In genomic region chr8:75090781-75091365, GRCm38 (mm10) we compare ENCODE assay signal across 27 mouse cellular contexts. TPM values are rescaled to one million over a fixed set of nuclear protein-coding genes. Genes with fewer than 3 reads are reported as not detected.
DNase-seq lines count a peak whose midpoint lies in the region; ATAC-seq and TF ChIP-seq lines count a peak whose summit lies in the region.
"Had no signal": no experiment of that assay in that cellular context is flagged by ENCODE, and none has a peak within 500 bp of the region (broad histone marks: within the 10 kb centered on the region; RNA-seq: fewer than 3 reads in every experiment).

No protein-coding gene starts in this region.

- peaks cover 27% of the 10 kb centered on the region for H3K4me1 ChIP-seq in heart, embryonic 13.5 days
- H3K4me1 ChIP-seq in midbrain, embryonic 11.5 days (ENCODE audit: control insufficient read depth, insufficient read depth, low read length), result 0 out of 2 replicates have a peak, but pooled peaks cover 2% of the 10 kb centered on the region
- no peaks in the 10 kb centered on the region; the same call in 1 of the 2 replicates for H3K4me1 ChIP-seq in midbrain, postnatal 0 days (ENCODE audit: insufficient read depth, low read length)
- peaks cover 15% of the 10 kb centered on the region for H3K4me1 ChIP-seq in stomach, embryonic 16.5 days (ENCODE audit: control insufficient read depth, insufficient read depth, low read length)
- 0 out of 2 replicates have a peak, but pooled peaks cover 4% of the 10 kb centered on the region for H3K4me1 ChIP-seq in stomach, postnatal 0 days (replicated peaks; ENCODE audit: control insufficient read depth, insufficient read depth)

- H3K36me3 ChIP-seq in heart, embryonic 13.5 days, result 0 out of 2 replicates have a peak, but pooled peaks cover 4% of the 10 kb centered on the region
- H3K36me3 ChIP-seq in midbrain, embryonic 11.5 days (ENCODE audit: control insufficient read depth, insufficient read depth, low read length), result no peaks in the 10 kb centered on the region
- H3K36me3 ChIP-seq in midbrain, postnatal 0 days (ENCODE audit: insufficient read depth, low read length), result no peaks in the 10 kb centered on the region
- no peaks in the 10 kb centered on the region for H3K36me3 ChIP-seq in stomach, embryonic 16.5 days (ENCODE audit: control insufficient read depth, insufficient read depth, low read length)
- no peaks in the 10 kb centered on the region for H3K36me3 ChIP-seq in stomach, postnatal 0 days (ENCODE audit: control insufficient read depth, insufficient read depth, low read length)
- H3K36me3 ChIP-seq: embryonic facial prominence, embryonic 12.5 days; forebrain, embryonic 15.5 days had no signal

- peaks cover 7% of the 10 kb centered on the region; the same call in 1 of the 2 replicates for H3K27me3 ChIP-seq in heart, embryonic 13.5 days (replicated peaks)
- H3K27me3 ChIP-seq in midbrain, embryonic 11.5 days (ENCODE audit: control insufficient read depth, insufficient read depth, low read length), result no peaks in the 10 kb centered on the region
- no peaks in the 10 kb centered on the region for H3K27me3 ChIP-seq in midbrain, postnatal 0 days (ENCODE audit: insufficient read depth, low read length)
- H3K27me3 ChIP-seq in stomach, embryonic 16.5 days (ENCODE audit: control insufficient read depth, insufficient read depth, low read length), result no peaks in the 10 kb centered on the region
- H3K27me3 ChIP-seq in stomach, postnatal 0 days (ENCODE audit: control insufficient read depth, insufficient read depth, low read length), result no peaks in the 10 kb centered on the region
- H3K27me3 ChIP-seq: CH12.LX; embryonic facial prominence, embryonic 12.5 days; forebrain, embryonic 13.5 days; forebrain, embryonic 15.5 days; Patski had no signal

- peak; percentile 51 to 55 for DNase-seq in cerebellum, postnatal 10 days
- DNase-seq in cerebellum, postnatal 4 days (ENCODE audit: low spot score in 2 of 2), result no peak
- DNase-seq in heart, postnatal 10 days, result no peak
- peak; percentile 69 for DNase-seq in midbrain, embryonic 11.5 days (ENCODE audit: low spot score, missing footprints)
- DNase-seq in midbrain, postnatal 0 days (ENCODE audit: low spot score), result no peak
- DNase-seq in stomach, postnatal 0 days (ENCODE audit: low spot score), result no peak
- DNase-seq: adrenal gland, adult 8-10 months; adrenal gland, postnatal 14 days; adrenal gland, postnatal 36 days; B cell, adult 2 months; cerebellum, adult 11 months; cerebellum, adult 18-20 months; cerebellum, adult 8-10 months; cerebellum, adult 9-11 months; cerebellum, postnatal 36 days; forebrain, postnatal 0 days had no signal

- no peak for TF ChIP-seq CTCF in midbrain, postnatal 0 days (IDR thresholded peaks at IDR 0.05)
- TF ChIP-seq CTCF in stomach, postnatal 0 days (IDR thresholded peaks at IDR 0.05; ENCODE audit: low read depth), result no peak

- H3K4me2 ChIP-seq in heart, embryonic 13.5 days, result peak overlapping the region; percentile 66
- H3K4me2 ChIP-seq in midbrain, embryonic 11.5 days, result no peak overlapping the region
- H3K4me2 ChIP-seq in midbrain, postnatal 0 days (ENCODE audit: low read depth, low read length, poor library complexity, severe bottlenecking), result no peak overlapping the region
- no peak overlapping the region for H3K4me2 ChIP-seq in stomach, embryonic 16.5 days (ENCODE audit: low read depth, low read length)
- no peak overlapping the region for H3K4me2 ChIP-seq in stomach, postnatal 0 days (replicated peaks; ENCODE audit: low read depth)
- H3K4me2 ChIP-seq: embryonic facial prominence, embryonic 12.5 days; forebrain, embryonic 13.5 days; forebrain, embryonic 15.5 days had no signal

- H3K9ac ChIP-seq in heart, embryonic 13.5 days, result no peak overlapping the region
- no peak overlapping the region for H3K9ac ChIP-seq in midbrain, embryonic 11.5 days (ENCODE audit: low read length)
- H3K9ac ChIP-seq in midbrain, postnatal 0 days (replicated peaks; ENCODE audit: low read length, poor library complexity, severe bottlenecking), result no peak overlapping the region
- no peak overlapping the region for H3K9ac ChIP-seq in stomach, embryonic 16.5 days (ENCODE audit: low read length)
- H3K9ac ChIP-seq in stomach, postnatal 0 days (ENCODE audit: low read length), result no peak overlapping the region
- H3K9ac ChIP-seq: embryonic facial prominence, embryonic 12.5 days; forebrain, embryonic 13.5 days; forebrain, embryonic 15.5 days; forebrain, postnatal 0 days had no signal

- H3K27ac ChIP-seq in heart, embryonic 13.5 days (replicated peaks), result no peak overlapping the region
- no peak overlapping the region for H3K27ac ChIP-seq in midbrain, embryonic 11.5 days (ENCODE audit: low read depth, low read length)
- H3K27ac ChIP-seq in midbrain, postnatal 0 days (ENCODE audit: low read depth, low read length), result no peak overlapping the region
- 0 out of 2 replicates have a peak overlapping the region, but pooled peaks have one; percentile 91 for H3K27ac ChIP-seq in stomach, embryonic 16.5 days (ENCODE audit: low read length)
- H3K27ac ChIP-seq in stomach, postnatal 0 days (replicated peaks), result no peak overlapping the region
- H3K27ac ChIP-seq: embryonic facial prominence, embryonic 12.5 days; forebrain, embryonic 13.5 days; forebrain, embryonic 15.5 days had no signal

- intact Hi-C loops in heart, postnatal 10 days (cut with DNase I), result no loop called here

- no peaks in the 10 kb centered on the region for H3K9me3 ChIP-seq in heart, embryonic 13.5 days
- no peaks in the 10 kb centered on the region for H3K9me3 ChIP-seq in midbrain, embryonic 11.5 days (ENCODE audit: control insufficient read depth, low read length)
- H3K9me3 ChIP-seq in midbrain, postnatal 0 days (ENCODE audit: low read length), result no peaks in the 10 kb centered on the region
- H3K9me3 ChIP-seq in stomach, embryonic 16.5 days (replicated peaks; ENCODE audit: control insufficient read depth, low read length), result no peaks in the 10 kb centered on the region
- no peaks in the 10 kb centered on the region for H3K9me3 ChIP-seq in stomach, postnatal 0 days (ENCODE audit: control insufficient read depth, low read length)
- H3K9me3 ChIP-seq: embryonic facial prominence, embryonic 10.5 days; embryonic facial prominence, embryonic 12.5 days; forebrain, embryonic 13.5 days; forebrain, embryonic 15.5 days; G1E had no signal

- 77% methylated on average over 4 of the region's 4 CpGs for WGBS in heart, embryonic 13.5 days
- 78% methylated on average over 4 of the region's 4 CpGs for WGBS in midbrain, embryonic 11.5 days
- WGBS in midbrain, postnatal 0 days, result 89% methylated on average over 4 of the region's 4 CpGs
- 80% methylated on average over 4 of the region's 4 CpGs for WGBS in stomach, embryonic 16.5 days
- WGBS in stomach, postnatal 0 days, result 79% methylated on average over 4 of the region's 4 CpGs

- no peak for ATAC-seq in heart, embryonic 13.5 days (ENCODE audit: extremely low read depth, insufficient number of reproducible peaks, low FRiP score, low TSS enrichment)
- no peak for ATAC-seq in midbrain, embryonic 11.5 days (ENCODE audit: low FRiP score)
- no peak for ATAC-seq in midbrain, postnatal 0 days (ENCODE audit: low FRiP score)
- no peak for ATAC-seq in stomach, embryonic 16.5 days (ENCODE audit: insufficient read depth, low FRiP score)
- ATAC-seq in stomach, postnatal 0 days (ENCODE audit: low FRiP score, low TSS enrichment), result no peak
- ATAC-seq: activated CD4-positive, CD25-positive, alpha-beta regulatory T cell, adult 4 months; CD4-positive, CD25-positive, alpha-beta regulatory T cell, adult 4 months; forebrain, embryonic 13.5 days; forebrain, embryonic 15.5 days; forebrain, postnatal 0 days; Patski had no signal

- H3K4me3 ChIP-seq in heart, embryonic 13.5 days, result no peak overlapping the region
- H3K4me3 ChIP-seq in midbrain, embryonic 11.5 days (ENCODE audit: low read depth, low read length), result no peak overlapping the region
- H3K4me3 ChIP-seq in midbrain, postnatal 0 days (ENCODE audit: low read depth, low read length), result no peak overlapping the region
- H3K4me3 ChIP-seq in stomach, embryonic 16.5 days (replicated peaks; ENCODE audit: low read length), result no peak overlapping the region
- no peak overlapping the region for H3K4me3 ChIP-seq in stomach, postnatal 0 days (ENCODE audit: low read depth, low read length)
- H3K4me3 ChIP-seq: embryonic facial prominence, embryonic 10.5 days; embryonic facial prominence, embryonic 12.5 days; forebrain, embryonic 13.5 days; forebrain, embryonic 15.5 days had no signal

- no peak for TF ChIP-seq EP300 in stomach, postnatal 0 days (optimal IDR thresholded peaks at IDR 0.05)

RNA-seq across cellular contexts. Expression of gene Hmox1, which starts 2.5 kb away (rescaled TPM):
- 32.8 and 38.1 TPM in 2 replicates for polyA plus RNA-seq in heart, embryonic 13.5 days (2015; fragmentation: Nextera tagmentation; extraction: Ambion mirVana)
- 10 to 100 TPM; 17.8 to 19.8 TPM for total RNA-seq in heart, postnatal 10 days (2021)
- polyA plus RNA-seq in midbrain, embryonic 11.5 days (2014; fragmentation: Nextera tagmentation; extraction: Ambion mirVana), result 13.6 and 15.7 TPM in 2 replicates
- 10.1 and 12.9 TPM in 2 replicates for total RNA-seq in midbrain, postnatal 0 days (2014; rRNA removed)
- polyA plus RNA-seq in midbrain, postnatal 0 days (2015; fragmentation: Nextera tagmentation; extraction: Ambion mirVana), result 13.2 and 15.1 TPM in 2 replicates
- polyA plus RNA-seq in stomach, embryonic 16.5 days (2015; fragmentation: Nextera tagmentation; extraction: Ambion mirVana), result 25.7 and 25.8 TPM in 2 replicates
- polyA plus RNA-seq in stomach, postnatal 0 days (2015; fragmentation: Nextera tagmentation; extraction: Ambion mirVana), result 59.0 and 61.4 TPM in 2 replicates

RNA-seq across cellular contexts. Expression of gene Mcm5, which starts 18.5 kb away (rescaled TPM):
- polyA plus RNA-seq in heart, embryonic 13.5 days (2015; fragmentation: Nextera tagmentation; extraction: Ambion mirVana), result 95.6 and 99.9 TPM in 2 replicates
- 10 to 100 TPM; 23.1 to 31.7 TPM for total RNA-seq in heart, postnatal 10 days (2021)
- 175 and 195 TPM in 2 replicates for polyA plus RNA-seq in midbrain, embryonic 11.5 days (2014; fragmentation: Nextera tagmentation; extraction: Ambion mirVana)
- 17.8 and 18.3 TPM in 2 replicates for total RNA-seq in midbrain, postnatal 0 days (2014; rRNA removed)
- polyA plus RNA-seq in midbrain, postnatal 0 days (2015; fragmentation: Nextera tagmentation; extraction: Ambion mirVana), result 13.7 and 15.1 TPM in 2 replicates
- 112 and 117 TPM in 2 replicates for polyA plus RNA-seq in stomach, embryonic 16.5 days (2015; fragmentation: Nextera tagmentation; extraction: Ambion mirVana)
- 29.2 and 29.4 TPM in 2 replicates for polyA plus RNA-seq in stomach, postnatal 0 days (2015; fragmentation: Nextera tagmentation; extraction: Ambion mirVana)

RNA-seq across cellular contexts. Expression of gene Tom1, which starts 57.4 kb away (rescaled TPM):
- polyA plus RNA-seq in heart, embryonic 13.5 days (2015; fragmentation: Nextera tagmentation; extraction: Ambion mirVana), result 40.0 and 44.1 TPM in 2 replicates
- 10 to 100 TPM; 68.8 to 70.6 TPM for total RNA-seq in heart, postnatal 10 days (2021)
- 23.8 and 24.2 TPM in 2 replicates for polyA plus RNA-seq in midbrain, embryonic 11.5 days (2014; fragmentation: Nextera tagmentation; extraction: Ambion mirVana)
- total RNA-seq in midbrain, postnatal 0 days (2014; rRNA removed), result 43.8 and 48.7 TPM in 2 replicates
- polyA plus RNA-seq in midbrain, postnatal 0 days (2015; fragmentation: Nextera tagmentation; extraction: Ambion mirVana), result 47.1 and 48.2 TPM in 2 replicates
- polyA plus RNA-seq in stomach, embryonic 16.5 days (2015; fragmentation: Nextera tagmentation; extraction: Ambion mirVana), result 33.2 and 34.4 TPM in 2 replicates
- 39.2 and 45.6 TPM in 2 replicates for polyA plus RNA-seq in stomach, postnatal 0 days (2015; fragmentation: Nextera tagmentation; extraction: Ambion mirVana)

Comparison
In these comparisons a context has a peak if more than half of its experiments do, and no peak if none do; other contexts are left out.
1. DNase-seq: peak in cerebellum, postnatal 10 days (2 of 2) and midbrain, embryonic 11.5 days (single experiment); none in cerebellum, postnatal 4 days (0 of 2), heart, postnatal 10 days (0 of 2), midbrain, postnatal 0 days (single experiment) and stomach, postnatal 0 days (single experiment).